Mouse (Mus musculus) kidney, adult 2 months (tissue): ENCODE data around the gene Mageb4.
"Not testable (repeated sequence)": the region's sequence is repeated elsewhere in the genome, so short reads cannot be mapped to it uniquely, and the experiment has no call there.

Experiments
- CTCF ChIP-seq: fragments of 200-500 bp; conservative IDR thresholded peaks from 2 replicates; pipeline ENCODE4 v1.5.1; 2011; ENCODE audit warnings: low read depth, mild to moderate bottlenecking, control low read depth, low read length, moderate library complexity, mixed read lengths; ENCODE audit not compliant: insufficient read depth, insufficient read length
- POLR2A ChIP-seq: fragments of 200-500 bp; IDR thresholded peaks from one replicate; pipeline ENCODE4 v1.6.1; 2011; ENCODE audit warnings: low read depth, low read length, control low read depth

GRCm38 (mm10) chrX:86284597-86284996, 20.3 kb downstream of the Mageb4 start:
- not testable (repeated sequence) for TF ChIP-seq CTCF, POLR2A
